Comparison of ENCODE assay signal across 10 mouse cellular contexts in genomic region chr4:150098880-150099279, GRCm38 (mm10). TPM values are rescaled to one million over a fixed set of nuclear protein-coding genes. Genes with fewer than 3 reads are reported as not detected.
DNase-seq lines count a peak whose midpoint lies in the region; ATAC-seq and TF ChIP-seq lines count a peak whose summit lies in the region.
"Had no signal": no experiment of that assay in that cellular context is flagged by ENCODE, and none has a peak within 500 bp of the region (broad histone marks: within the 10 kb centered on the region; RNA-seq: fewer than 3 reads in every experiment).

No protein-coding gene starts in this region.

- no peak overlapping the region for H3K4me2 ChIP-seq in lung, embryonic 16.5 days (ENCODE audit: low read depth, low read length)
- H3K4me2 ChIP-seq: limb, embryonic 12.5 days had no signal

- DNase-seq in adrenal gland, adult (ENCODE audit: inconsistent age in 2 of 2, low spot score in 1 of 2) = peak; percentile 47 to 91
- no peak for DNase-seq in adrenal gland, adult 8-10 months
- peak; percentile 82 for DNase-seq in ZHBTc4 (ENCODE audit: low read depth, low spot score)
- DNase-seq in gastrocnemius, postnatal 36 days = peak; percentile 42 to 51
- DNase-seq in kidney, postnatal 25 days = peak; percentile 73 to 77
- peak; percentile 32 for DNase-seq in ovary, postnatal 36 days (ENCODE audit: low spot score)

- H3K36me3 ChIP-seq in lung, embryonic 16.5 days (ENCODE audit: control insufficient read depth, insufficient read depth, low read length) = 0 out of 2 replicates have a peak, but pooled peaks cover 8% of the 10 kb centered on the region
- H3K36me3 ChIP-seq: limb, embryonic 12.5 days had no signal

- intact Hi-C loops in gastrocnemius, postnatal 36 days (cut with DNase I) = loop anchor here (2.0 kb wide), 1 partner anchor 64 kb away; no protein-coding TSS in a partner anchor

- no peaks in the 10 kb centered on the region for H3K4me1 ChIP-seq in cortical plate, adult 2 months (ENCODE audit: control insufficient read depth, insufficient read depth, low read length)
- H3K4me1 ChIP-seq in lung, embryonic 16.5 days (replicated peaks; ENCODE audit: control insufficient read depth, insufficient read depth, low read length) = peaks cover 10% of the 10 kb centered on the region

- H3K27ac ChIP-seq in cortical plate, adult 2 months (ENCODE audit: insufficient read depth, low read length) = no peak overlapping the region
- H3K27ac ChIP-seq in lung, embryonic 16.5 days (ENCODE audit: low read length) = no peak overlapping the region
- H3K27ac ChIP-seq: limb, embryonic 12.5 days had no signal

- no peak overlapping the region for H3K9ac ChIP-seq in lung, embryonic 16.5 days (ENCODE audit: low read length)
- H3K9ac ChIP-seq: limb, embryonic 12.5 days had no signal

- no peaks in the 10 kb centered on the region for H3K9me3 ChIP-seq in lung, embryonic 16.5 days (ENCODE audit: control insufficient read depth, low read length)
- H3K9me3 ChIP-seq: limb, embryonic 12.5 days had no signal

- no peak for TF ChIP-seq POLR2A in cortical plate, adult 2 months (IDR thresholded peaks at IDR 0.05; ENCODE audit: extremely low read depth, insufficient read depth, low read length)

- peak; percentile 55; the same call in 1 of the 2 replicates for ATAC-seq in lung, embryonic 16.5 days (ENCODE audit: low read depth)

- TF ChIP-seq CTCF in cortical plate, adult 2 months (IDR thresholded peaks at IDR 0.05; ENCODE audit: extremely low read depth, insufficient read depth, low read length) = peak; percentile 95

- WGBS in lung, embryonic 16.5 days = 14% methylated on average over 10 of the region's 10 CpGs

- no peak overlapping the region for H3K4me3 ChIP-seq in cortical plate, adult 2 months (ENCODE audit: insufficient read depth, low read length)
- H3K4me3 ChIP-seq in lung, embryonic 16.5 days (ENCODE audit: low read length) = no peak overlapping the region
- H3K4me3 ChIP-seq: limb, embryonic 12.5 days had no signal

- 0 out of 2 replicates have a peak, but pooled peaks cover 3% of the 10 kb centered on the region for H3K27me3 ChIP-seq in lung, embryonic 16.5 days (ENCODE audit: control insufficient read depth, insufficient read depth, low read depth, low read length)

RNA-seq across cellular contexts. Expression of gene Gpr157, which starts 11.7 kb away (rescaled TPM):
- 1 to 10 TPM; 1.4 to 3.3 (median 2.3) TPM for total RNA-seq in adrenal gland, adult 8-10 months (2022)
- 1.9 and 2.0 TPM in 2 replicates for polyA plus RNA-seq in cortical plate, adult 2 months (2012; rRNA removed)
- total RNA-seq in gastrocnemius, postnatal 36 days (2021) = 10 to 100 TPM; 32.5 to 36.5 TPM
- 2.3 TPM in 2 replicates for polyA plus RNA-seq in lung, embryonic 16.5 days (2015; fragmentation: Nextera tagmentation; extraction: Ambion mirVana)

RNA-seq across cellular contexts. Expression of gene Slc2a5, which starts 20.2 kb away (rescaled TPM):
- total RNA-seq in adrenal gland, adult 8-10 months (2022) = 1 to 10 TPM in 2 of 4 experiments, under 1 TPM in 2; 0.45 to 3.3 (median 1.3) TPM
- 9.3 and 10.1 TPM in 2 replicates for polyA plus RNA-seq in cortical plate, adult 2 months (2012; rRNA removed)
- total RNA-seq in gastrocnemius, postnatal 36 days (2021) = under 1 TPM in 1 of 2 experiments, not detected in 1; 0.10 TPM
- polyA plus RNA-seq in lung, embryonic 16.5 days (2015; fragmentation: Nextera tagmentation; extraction: Ambion mirVana) = 0.26 and 0.50 TPM in 2 replicates
- polyA plus RNA-seq: C2C12 had no signal

RNA-seq across cellular contexts. Expression of gene Slc2a7, which starts 49.9 kb away (rescaled TPM):
- total RNA-seq in adrenal gland, adult 8-10 months (2022) = not detected
- polyA plus RNA-seq in cortical plate, adult 2 months (2012; rRNA removed) = not detected in 2 replicates
- not detected for total RNA-seq in gastrocnemius, postnatal 36 days (2021)
- not detected in 2 replicates for polyA plus RNA-seq in lung, embryonic 16.5 days (2015; fragmentation: Nextera tagmentation; extraction: Ambion mirVana)
- polyA plus RNA-seq: C2C12; limb, embryonic 12.5 days had no signal

Comparison
In these comparisons a context has a peak if more than half of its experiments do, and no peak if none do; other contexts are left out.
1. RNA of gene Gpr157, which starts 11.7 kb away (total RNA-seq): 32.5 to 36.5 TPM in gastrocnemius, postnatal 36 days; 1.4 to 3.3 TPM in adrenal gland, adult 8-10 months; every median in the first group is over 4 times any median in the second.